Mouse (Mus musculus) forebrain, embryonic 13.5 days (tissue): ENCODE measurements at regions not wholly inside any gene's neighbourhood (a gene's known extent, or its start where the extent isn't known, plus 50 kb on each side); places are given as distances from the start of the nearest gene placed in this dataset.

Source experiments
- ATAC-seq: fragments of 200-750 bp; cut with Nextera tagmentation; 2 replicates; pipeline ENCODE4 v1.8.0; 2017
- H3K27ac ChIP-seq: fragments of 300-500 bp; sonication (generic); 2 replicates; pipeline ENCODE4 v1.5.1; 2015; ENCODE audit warnings: inconsistent platforms, mild to moderate bottlenecking, moderate library complexity
- H3K27me3 ChIP-seq: fragments of 300-500 bp; sonication (generic); 2 replicates; pipeline ENCODE4 v1.6.1; 2015; ENCODE audit warnings: mild to moderate bottlenecking, inconsistent platforms
- H3K36me3 ChIP-seq: fragments of 300-500 bp; sonication (generic); 2 replicates; pipeline ENCODE4 v1.6.1; 2015; ENCODE audit warnings: mild to moderate bottlenecking, inconsistent platforms; ENCODE audit not compliant: poor library complexity, severe bottlenecking
- H3K4me1 ChIP-seq: fragments of 300-500 bp; sonication (generic); 2 replicates; pipeline ENCODE4 v1.6.1; 2015; ENCODE audit warnings: inconsistent platforms
- H3K4me2 ChIP-seq: fragments of 300-500 bp; sonication (generic); 2 replicates; pipeline ENCODE4 v1.6.1; 2015; ENCODE audit warnings: inconsistent platforms, mild to moderate bottlenecking, moderate library complexity
- H3K4me3 ChIP-seq: fragments of 300-500 bp; sonication (generic); 2 replicates; pipeline ENCODE4 v1.5.1; 2015; ENCODE audit warnings: mild to moderate bottlenecking, inconsistent platforms
- H3K9ac ChIP-seq: fragments of 300-500 bp; sonication (generic); 2 replicates; pipeline ENCODE4 v1.6.1; 2015; ENCODE audit warnings: mild to moderate bottlenecking, inconsistent platforms
- H3K9me3 ChIP-seq: fragments of 300-500 bp; sonication (generic); replicated peaks from 2 replicates; pipeline ENCODE4 v1.6.1; 2016; ENCODE audit warnings: inconsistent platforms
- WGBS: fragments of 180-500 bp; shearing (Covaris S2); methylation state at CpG from one replicate; pipeline ENCODE4 v1.1.7; 2015; 5-methylcytosine and 5-hydroxymethylcytosine counted together

DNA sequence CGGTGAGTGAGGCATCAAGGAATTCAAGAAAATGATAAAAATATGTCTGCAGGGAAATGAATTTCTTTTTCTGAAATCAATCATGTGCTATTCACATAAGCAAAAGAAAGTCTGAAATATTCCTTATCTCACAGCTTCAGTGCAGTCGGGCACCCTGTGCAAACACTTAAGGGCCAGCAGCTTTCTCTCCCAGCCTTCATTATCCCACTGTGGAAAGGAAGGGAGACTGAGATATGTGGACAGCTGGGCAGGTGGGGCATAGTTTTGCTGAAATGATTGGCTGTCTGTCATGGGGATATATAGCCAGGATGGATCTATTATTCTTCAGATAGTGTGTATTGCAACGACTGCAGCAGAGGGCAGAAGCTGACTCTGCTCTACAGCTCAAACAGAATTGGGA lies 305.9 kb downstream of the Galc start:
- H3K9me3 ChIP-seq: no peaks in the 10 kb centered on the region
- no peak overlapping the region for H3K4me2 ChIP-seq
- no peak overlapping the region for H3K4me3 ChIP-seq
- H3K27ac ChIP-seq: no peak overlapping the region
- WGBS: 92% methylated on average over 3 of the region's 3 CpGs
- no peak for ATAC-seq
- no peak overlapping the region for H3K9ac ChIP-seq
- H3K36me3 ChIP-seq: no peaks in the 10 kb centered on the region
- H3K27me3 ChIP-seq: no peaks in the 10 kb centered on the region
- H3K4me1 ChIP-seq: no peaks in the 10 kb centered on the region

- no peak overlapping the region for H3K4me2 ChIP-seq
- H3K9me3 ChIP-seq: no peaks in the 10 kb centered on the region
- no peak overlapping the region for H3K4me3 ChIP-seq
- H3K4me1 ChIP-seq: no peaks in the 10 kb centered on the region
- no peak overlapping the region for H3K9ac ChIP-seq
- no peaks in the 10 kb centered on the region for H3K36me3 ChIP-seq
- H3K27ac ChIP-seq: no peak overlapping the region
- no peaks in the 10 kb centered on the region for H3K27me3 ChIP-seq
- ATAC-seq: no peak
- 83% methylated on average over 8 of the region's 8 CpGs for WGBS
Observed at GRCm38 (mm10) chr12:97952204-97952603, 307.1 kb downstream of the Galc start.

DNA sequence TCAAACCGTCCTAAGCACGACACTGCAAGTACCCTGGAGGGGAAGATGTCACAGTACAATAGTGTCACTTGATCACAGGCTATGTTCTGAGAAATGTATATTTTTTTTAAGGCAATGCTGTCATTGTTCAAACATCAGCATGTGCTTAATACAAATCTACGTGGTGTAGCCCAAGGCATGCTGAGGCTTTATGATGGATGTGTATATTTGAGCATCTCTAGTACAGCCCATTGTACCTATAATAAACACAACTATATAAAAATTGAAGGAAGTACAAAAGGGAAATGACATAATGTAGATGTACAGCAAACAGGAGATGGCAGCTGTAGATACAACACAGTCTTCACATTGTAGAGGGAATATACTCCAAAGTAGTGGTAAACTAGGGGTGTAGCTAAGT lies 309.2 kb downstream of the Galc start:
- no peaks in the 10 kb centered on the region for H3K36me3 ChIP-seq
- no peaks in the 10 kb centered on the region for H3K4me1 ChIP-seq
- H3K9me3 ChIP-seq: no peaks in the 10 kb centered on the region
- ATAC-seq: no peak
- H3K9ac ChIP-seq: no peak overlapping the region
- H3K27me3 ChIP-seq: no peaks in the 10 kb centered on the region
- no peak overlapping the region for H3K4me3 ChIP-seq
- 83% methylated on average over 3 of the region's 3 CpGs for WGBS
- no peak overlapping the region for H3K27ac ChIP-seq
- H3K4me2 ChIP-seq: no peak overlapping the region

DNA sequence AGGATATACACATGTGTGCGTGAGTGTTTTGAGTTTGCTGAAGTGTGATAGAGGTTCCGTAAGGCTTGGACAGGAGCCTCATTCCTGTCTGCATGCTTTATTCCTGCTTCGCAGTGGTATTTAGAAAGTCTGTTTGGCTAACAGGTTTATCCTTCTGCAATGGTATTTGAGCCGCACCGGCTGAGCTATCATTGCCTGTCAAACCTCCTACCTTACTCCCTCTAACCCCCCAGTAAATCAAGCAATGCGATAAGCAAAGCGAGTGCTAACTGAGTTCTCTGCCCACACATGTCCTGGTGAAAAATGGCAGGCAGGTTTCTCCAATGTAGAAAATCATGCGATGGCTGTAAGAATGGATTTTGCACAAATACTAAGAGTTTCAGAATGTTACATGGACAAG lies 311.8 kb downstream of the Galc start:
- H3K4me1 ChIP-seq: no peaks in the 10 kb centered on the region
- no peak for ATAC-seq
- 95% methylated on average over 8 of the region's 8 CpGs for WGBS

GRCm38 (mm10) chr12:97938361-97938760 lies 320.9 kb downstream of the Galc start:
- Histone ChIP-seq H3K27ac (no peak overlapping the region), H3K9ac (no peak overlapping the region), H3K4me3 (no peak overlapping the region), H3K4me1 (no peaks in the 10 kb centered on the region), H3K9me3 (no peaks in the 10 kb centered on the region), H3K27me3 (no peaks in the 10 kb centered on the region), H3K36me3 (no peaks in the 10 kb centered on the region), H3K4me2 (no peak overlapping the region)
- 76% methylated on average over 5 of the region's 5 CpGs for WGBS
- no peak for ATAC-seq

More for the DNA sequence above, 311.8 kb downstream of the Galc start:
- no peaks in the 10 kb centered on the region for H3K36me3 ChIP-seq
- H3K9me3 ChIP-seq: no peaks in the 10 kb centered on the region
- no peak overlapping the region for H3K4me3 ChIP-seq
- no peak overlapping the region for H3K27ac ChIP-seq
- no peak overlapping the region for H3K4me2 ChIP-seq
- no peak overlapping the region for H3K9ac ChIP-seq
- H3K27me3 ChIP-seq: no peaks in the 10 kb centered on the region

GRCm38 (mm10) chr12:97929877-97930276 lies 329.4 kb downstream of the Galc start:
- no peak overlapping the region for H3K4me3 ChIP-seq
- no peak overlapping the region for H3K27ac ChIP-seq
- H3K9me3 ChIP-seq: no peaks in the 10 kb centered on the region
- no peaks in the 10 kb centered on the region for H3K36me3 ChIP-seq
- WGBS: 89% methylated on average over 5 of the region's 5 CpGs
- H3K4me2 ChIP-seq: no peak overlapping the region
- H3K9ac ChIP-seq: no peak overlapping the region
- no peak for ATAC-seq
- no peaks in the 10 kb centered on the region for H3K4me1 ChIP-seq
- no peaks in the 10 kb centered on the region for H3K27me3 ChIP-seq

- Histone ChIP-seq H3K27me3 (no peaks in the 10 kb centered on the region), H3K9me3 (no peaks in the 10 kb centered on the region), H3K36me3 (no peaks in the 10 kb centered on the region), H3K4me2 (no peak overlapping the region), H3K4me3 (no peak overlapping the region), H3K9ac (no peak overlapping the region), H3K4me1 (no peaks in the 10 kb centered on the region), H3K27ac (no peak overlapping the region)
- 86% methylated on average over 1 of the region's 1 CpGs for WGBS
- ATAC-seq: no peak
Observed at GRCm38 (mm10) chr12:97927036-97927435, 332.2 kb downstream of the Galc start.

GRCm38 (mm10) chr12:97921349-97922264 lies 337.7 kb downstream of the Galc start:
- no peaks in the 10 kb centered on the region for H3K9me3 ChIP-seq
- no peak overlapping the region for H3K4me3 ChIP-seq
- no peak overlapping the region for H3K27ac ChIP-seq
- H3K9ac ChIP-seq: no peak overlapping the region
- H3K36me3 ChIP-seq: no peaks in the 10 kb centered on the region
- H3K4me2 ChIP-seq: no peak overlapping the region
- H3K27me3 ChIP-seq: no peaks in the 10 kb centered on the region
- ATAC-seq: 0 out of 2 replicates have a peak, but pooled peaks have one; percentile 27
- WGBS: 35% methylated on average over 21 of the region's 21 CpGs
- H3K4me1 ChIP-seq: no peaks in the 10 kb centered on the region

- Histone ChIP-seq H3K4me3 (no peak overlapping the region), H3K27ac (no peak overlapping the region), H3K36me3 (no peaks in the 10 kb centered on the region), H3K9me3 (no peaks in the 10 kb centered on the region), H3K27me3 (no peaks in the 10 kb centered on the region), H3K4me2 (no peak overlapping the region), H3K9ac (no peak overlapping the region), H3K4me1 (no peaks in the 10 kb centered on the region)
- ATAC-seq: no peak
- 95% methylated on average over 3 of the region's 3 CpGs for WGBS
Observed at GRCm38 (mm10) chr12:97918416-97918815, 340.8 kb downstream of the Galc start.

DNA sequence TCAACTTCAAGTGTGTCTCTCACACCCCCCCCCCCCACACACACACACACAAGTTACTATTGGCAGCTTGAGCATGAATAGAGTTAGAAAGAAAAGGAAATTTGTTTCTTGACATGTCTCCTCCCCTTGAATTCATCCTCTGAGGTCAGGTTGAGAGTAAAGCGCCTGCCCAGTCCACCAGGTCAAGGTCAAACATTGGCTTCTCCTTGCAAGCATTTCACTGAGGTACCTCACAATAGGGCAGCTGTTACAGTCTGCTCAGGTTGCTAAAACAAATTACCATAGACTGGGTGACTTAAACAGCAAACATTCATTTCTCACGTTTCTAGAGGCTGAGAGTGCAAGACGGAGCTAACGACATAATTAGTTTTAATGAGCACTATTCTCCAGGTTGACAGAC lies 344.2 kb downstream of the Galc start:
- no peak overlapping the region for H3K9ac ChIP-seq
- H3K4me1 ChIP-seq: no peaks in the 10 kb centered on the region
- ATAC-seq: no peak
- no peaks in the 10 kb centered on the region for H3K36me3 ChIP-seq
- WGBS: 40% methylated on average over 4 of the region's 4 CpGs
- no peak overlapping the region for H3K4me3 ChIP-seq
- no peaks in the 10 kb centered on the region for H3K9me3 ChIP-seq
- H3K27ac ChIP-seq: no peak overlapping the region
- no peaks in the 10 kb centered on the region for H3K27me3 ChIP-seq
- no peak overlapping the region for H3K4me2 ChIP-seq

DNA sequence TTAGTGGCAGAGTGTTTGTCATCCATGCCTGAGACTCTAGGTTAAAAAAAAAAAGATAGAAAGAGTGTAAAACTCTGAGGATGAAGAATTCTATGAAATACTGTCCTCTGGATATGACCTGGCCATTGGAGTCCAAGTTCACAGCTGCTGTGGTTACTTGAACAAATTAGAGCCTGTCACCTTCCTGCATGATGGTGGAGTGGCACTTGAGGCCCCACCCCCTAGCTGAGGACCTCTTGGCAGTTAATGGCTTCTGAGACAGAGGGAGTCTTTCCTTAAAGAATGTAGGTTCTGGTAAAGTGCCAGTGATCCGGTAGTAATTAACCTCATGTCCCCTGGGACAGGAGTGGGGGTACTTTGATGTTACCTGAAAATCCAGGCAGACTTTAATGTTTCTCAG lies 346.5 kb downstream of the Galc start:
- Histone ChIP-seq H3K36me3 (no peaks in the 10 kb centered on the region), H3K4me2 (no peak overlapping the region), H3K27ac (no peak overlapping the region), H3K9ac (no peak overlapping the region), H3K27me3 (no peaks in the 10 kb centered on the region), H3K4me3 (no peak overlapping the region), H3K9me3 (no peaks in the 10 kb centered on the region), H3K4me1 (no peaks in the 10 kb centered on the region)
- ATAC-seq: no peak
- 84% methylated on average over 1 of the region's 1 CpGs for WGBS

DNA sequence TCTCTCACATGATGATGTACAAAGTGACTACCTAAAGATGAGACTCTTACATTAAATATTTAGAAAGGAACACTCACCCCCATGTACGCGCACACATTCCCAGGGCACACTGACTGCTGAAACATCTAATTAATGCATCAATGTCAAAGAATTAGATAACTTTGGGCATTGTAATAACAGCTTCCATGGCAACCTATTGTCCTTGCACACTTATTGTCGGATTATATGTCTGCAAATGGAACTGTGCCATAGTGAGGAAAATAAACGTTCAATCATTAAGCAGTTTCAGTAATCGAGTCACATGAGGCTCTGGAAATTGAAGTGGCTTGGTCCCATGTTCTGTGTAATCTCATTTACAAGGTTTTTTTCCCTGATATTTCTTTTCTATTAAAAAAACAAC lies 360.0 kb downstream of the Galc start:
- H3K9ac ChIP-seq: no peak overlapping the region
- H3K9me3 ChIP-seq: no peaks in the 10 kb centered on the region
- no peak overlapping the region for H3K27ac ChIP-seq
- H3K36me3 ChIP-seq: no peaks in the 10 kb centered on the region
- H3K4me2 ChIP-seq: no peak overlapping the region
- peaks cover 7% of the 10 kb centered on the region; the same call in 1 of the 2 replicates for H3K4me1 ChIP-seq
- H3K27me3 ChIP-seq: no peaks in the 10 kb centered on the region
- no peak overlapping the region for H3K4me3 ChIP-seq
- ATAC-seq: peak; percentile 74
- 48% methylated on average over 5 of the region's 5 CpGs for WGBS

- Histone ChIP-seq H3K27me3 (no peaks in the 10 kb centered on the region), H3K36me3 (no peaks in the 10 kb centered on the region), H3K9ac (no peak overlapping the region), H3K27ac (no peak overlapping the region), H3K4me1 (peaks cover 7% of the 10 kb centered on the region; the same call in 1 of the 2 replicates), H3K4me3 (no peak overlapping the region), H3K4me2 (no peak overlapping the region), H3K9me3 (no peaks in the 10 kb centered on the region)
- ATAC-seq: peak; percentile 25; the same call in 1 of the 2 replicates
- 86% methylated on average over 2 of the region's 2 CpGs for WGBS
Observed at GRCm38 (mm10) chr12:97898178-97898577, 361.1 kb downstream of the Galc start.
